Mouse (Mus musculus): ENCODE data around the gene Map3k5.

DNA sequence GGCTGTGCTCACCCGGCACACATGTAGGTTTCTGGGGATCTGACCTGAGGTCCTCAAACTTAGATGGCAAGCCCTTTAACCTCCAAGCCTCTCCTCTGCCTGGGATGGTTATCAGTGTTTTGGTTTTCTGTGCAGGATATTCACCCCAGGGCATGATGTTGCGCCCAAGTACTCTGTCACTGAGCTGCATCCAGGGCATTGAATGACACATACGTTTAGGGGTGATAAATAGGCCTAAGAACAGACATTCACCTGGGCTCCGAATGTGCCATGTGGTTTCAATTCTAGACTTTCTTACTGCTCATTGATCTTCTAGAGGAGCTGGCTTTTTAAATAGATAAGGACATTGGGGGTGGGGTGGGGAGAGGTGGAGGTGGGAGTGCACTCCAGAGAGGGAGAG lies 70.5 kb downstream of the Map3k5 start:
- TF ChIP-seq MAX (IDR thresholded peaks at IDR 0.05; ENCODE audit: low read depth) (no peak), POLR2A (IDR thresholded peaks at IDR 0.05; ENCODE audit: insufficient read length, low read depth) (no peak), TCF12 (IDR thresholded peaks at IDR 0.05; ENCODE audit: insufficient read depth, poor library complexity, severe bottlenecking) (no peak), CEBPB (IDR thresholded peaks at IDR 0.05; ENCODE audit: insufficient read depth, poor library complexity, severe bottlenecking) (no peak), REST (IDR thresholded peaks at IDR 0.05; ENCODE audit: insufficient read depth, insufficient read length) (no peak), USF1 (IDR thresholded peaks at IDR 0.05; ENCODE audit: low read depth) (no peak), POLR2AphosphoS2 (IDR thresholded peaks at IDR 0.05; ENCODE audit: insufficient read length, low read depth) (no peak)
